Mouse (Mus musculus) hindbrain, embryonic 15.5 days (tissue): ENCODE data around the gene Sh3bp1. TPM values are rescaled to one million over a fixed set of nuclear protein-coding genes. Genes with fewer than 3 reads are reported as not detected.

Experiments
- ATAC-seq: fragments of 200-750 bp; cut with Nextera tagmentation; 2 replicates; pipeline ENCODE4 v1.8.0; 2017; ENCODE audit warnings: low read depth, moderate number of reproducible peaks, moderate TSS enrichment; ENCODE audit not compliant: low FRiP score
- H3K27ac ChIP-seq: fragments of 300-500 bp; sonication (generic); replicated peaks from 2 replicates; pipeline ENCODE4 v1.5.1; 2015; ENCODE audit warnings: mild to moderate bottlenecking, inconsistent platforms
- H3K27me3 ChIP-seq: fragments of 300-500 bp; sonication (generic); 2 replicates; pipeline ENCODE4 v1.6.1; 2015; ENCODE audit warnings: control low read depth, inconsistent platforms
- H3K36me3 ChIP-seq: fragments of 300-500 bp; sonication (generic); 2 replicates; pipeline ENCODE4 v1.6.1; 2015; ENCODE audit warnings: control low read depth, inconsistent platforms
- H3K4me1 ChIP-seq: fragments of 300-500 bp; sonication (generic); replicated peaks from 2 replicates; pipeline ENCODE4 v1.6.1; 2015; ENCODE audit warnings: control low read depth, inconsistent platforms
- H3K4me2 ChIP-seq: fragments of 300-500 bp; sonication (generic); 2 replicates; pipeline ENCODE4 v1.6.1; 2015; ENCODE audit warnings: moderate library complexity, mild to moderate bottlenecking, inconsistent platforms
- H3K4me3 ChIP-seq: fragments of 300-500 bp; sonication (generic); 2 replicates; pipeline ENCODE4 v1.5.1; 2015; ENCODE audit warnings: mild to moderate bottlenecking, inconsistent platforms
- H3K9ac ChIP-seq: fragments of 300-500 bp; sonication (generic); 2 replicates; pipeline ENCODE4 v1.6.1; 2015; ENCODE audit warnings: inconsistent platforms
- H3K9me3 ChIP-seq: fragments of 300-500 bp; sonication (generic); 2 replicates; pipeline ENCODE4 v1.6.1; 2016; ENCODE audit warnings: control low read depth, inconsistent platforms
- WGBS: fragments of 180-500 bp; shearing (Covaris S2); methylation state at CpG from one replicate; pipeline ENCODE4 v1.1.7; 2015; 5-methylcytosine and 5-hydroxymethylcytosine counted together
- polyA plus RNA-seq: library from polyadenylated mRNA; unstranded; fragments of >200 nt; fragmentation: Nextera tagmentation; extraction: Ambion mirVana; gene quantifications from 2 replicates; pipeline ENCODE4 v1.2.1, GENCODE M21; 2015

Sh3bp1 gene
- polyA plus RNA-seq, 1 experiment from 2014 or later = 4.2 TPM

GRCm38 (mm10) chr15:78880432-78880831, 19.1 kb upstream of the Sh3bp1 start:
- no peak overlapping the region for H3K4me3 ChIP-seq
- H3K36me3 ChIP-seq = peaks cover 30% of the 10 kb centered on the region
- no peaks in the 10 kb centered on the region for H3K9me3 ChIP-seq
- H3K9ac ChIP-seq = no peak overlapping the region
- H3K4me2 ChIP-seq = no peak overlapping the region
- no peaks in the 10 kb centered on the region for H3K27me3 ChIP-seq
- 96% methylated on average over 8 of the region's 8 CpGs for WGBS
- ATAC-seq = no peak
- H3K27ac ChIP-seq = no peak overlapping the region
- H3K4me1 ChIP-seq = peaks cover 27% of the 10 kb centered on the region

- H3K4me1 ChIP-seq = peaks cover 16% of the 10 kb centered on the region
- no peak for ATAC-seq
- no peak overlapping the region for H3K4me2 ChIP-seq
- 87% methylated on average over 3 of the region's 3 CpGs for WGBS
- H3K9ac ChIP-seq = no peak overlapping the region
- no peaks in the 10 kb centered on the region for H3K27me3 ChIP-seq
- H3K9me3 ChIP-seq = no peaks in the 10 kb centered on the region
- no peak overlapping the region for H3K27ac ChIP-seq
- H3K4me3 ChIP-seq = no peak overlapping the region
- peaks cover 44% of the 10 kb centered on the region for H3K36me3 ChIP-seq
Measured at GRCm38 (mm10) chr15:78881828-78882227, 17.7 kb upstream of the Sh3bp1 start.

GRCm38 (mm10) chr15:78889401-78889853, 10.1 kb upstream of the Sh3bp1 start:
- ATAC-seq = no peak
- WGBS = 34% methylated on average over 13 of the region's 13 CpGs
- Histone ChIP-seq H3K9ac (no peak overlapping the region), H3K36me3 (peaks cover 63% of the 10 kb centered on the region), H3K9me3 (no peaks in the 10 kb centered on the region), H3K4me1 (peaks cover 6% of the 10 kb centered on the region), H3K27ac (no peak overlapping the region), H3K4me2 (no peak overlapping the region), H3K4me3 (no peak overlapping the region), H3K27me3 (no peaks in the 10 kb centered on the region)

- H3K4me3 ChIP-seq = no peak overlapping the region
- no peaks in the 10 kb centered on the region for H3K9me3 ChIP-seq
- H3K36me3 ChIP-seq = peaks cover 38% of the 10 kb centered on the region
- no peak overlapping the region for H3K4me2 ChIP-seq
- no peak overlapping the region for H3K9ac ChIP-seq
- H3K4me1 ChIP-seq = peaks cover 6% of the 10 kb centered on the region
- ATAC-seq = no peak
- H3K27me3 ChIP-seq = no peaks in the 10 kb centered on the region
- H3K27ac ChIP-seq = no peak overlapping the region
- 75% methylated on average over 7 of the region's 7 CpGs for WGBS
Measured at GRCm38 (mm10) chr15:78892440-78892839, 7.1 kb upstream of the Sh3bp1 start.

GRCm38 (mm10) chr15:78894726-78895125, 4.8 kb upstream of the Sh3bp1 start:
- Histone ChIP-seq H3K9ac (no peak overlapping the region), H3K27ac (no peak overlapping the region), H3K4me1 (peaks cover 10% of the 10 kb centered on the region), H3K9me3 (no peaks in the 10 kb centered on the region), H3K4me2 (no peak overlapping the region), H3K36me3 (peaks cover 26% of the 10 kb centered on the region), H3K4me3 (no peak overlapping the region), H3K27me3 (peaks cover 7% of the 10 kb centered on the region; the same call in 1 of the 2 replicates)
- ATAC-seq = no peak
- 75% methylated on average over 13 of the region's 13 CpGs for WGBS

- Histone ChIP-seq H3K4me3 (no peak overlapping the region), H3K4me1 (peaks cover 20% of the 10 kb centered on the region), H3K9ac (no peak overlapping the region), H3K27me3 (peaks cover 7% of the 10 kb centered on the region; the same call in 1 of the 2 replicates), H3K36me3 (peaks cover 25% of the 10 kb centered on the region), H3K4me2 (no peak overlapping the region), H3K27ac (no peak overlapping the region), H3K9me3 (no peaks in the 10 kb centered on the region)
- WGBS = 82% methylated on average over 2 of the region's 2 CpGs
- no peak for ATAC-seq
Measured at GRCm38 (mm10) chr15:78895741-78896140, 3.8 kb upstream of the Sh3bp1 start.

- 92% methylated on average over 3 of the region's 3 CpGs for WGBS
- H3K4me2 ChIP-seq = no peak overlapping the region
- H3K9ac ChIP-seq = no peak overlapping the region
- H3K36me3 ChIP-seq = peaks cover 21% of the 10 kb centered on the region
- H3K9me3 ChIP-seq = no peaks in the 10 kb centered on the region
- no peak overlapping the region for H3K4me3 ChIP-seq
- peaks cover 11% of the 10 kb centered on the region; the same call in 1 of the 2 replicates for H3K27me3 ChIP-seq
- H3K27ac ChIP-seq = no peak overlapping the region
- ATAC-seq = no peak
- H3K4me1 ChIP-seq = peaks cover 24% of the 10 kb centered on the region
Measured at GRCm38 (mm10) chr15:78896149-78896548, 3.4 kb upstream of the Sh3bp1 start.

GRCm38 (mm10) chr15:78897488-78897887, 2.1 kb upstream of the Sh3bp1 start:
- no peaks in the 10 kb centered on the region for H3K9me3 ChIP-seq
- peaks cover 15% of the 10 kb centered on the region; the same call in 1 of the 2 replicates for H3K27me3 ChIP-seq
- peaks cover 27% of the 10 kb centered on the region for H3K4me1 ChIP-seq
- WGBS = 91% methylated on average over 4 of the region's 4 CpGs
- no peak for ATAC-seq
- no peak overlapping the region for H3K4me2 ChIP-seq
- H3K4me3 ChIP-seq = no peak overlapping the region
- peaks cover 12% of the 10 kb centered on the region; the same call in 1 of the 2 replicates for H3K36me3 ChIP-seq
- no peak overlapping the region for H3K27ac ChIP-seq
- no peak overlapping the region for H3K9ac ChIP-seq

GRCm38 (mm10) chr15:78898507-78899001, 1.0 kb upstream of the Sh3bp1 start:
- no peak overlapping the region for H3K4me3 ChIP-seq
- 57% methylated on average over 6 of the region's 6 CpGs for WGBS
- peak overlapping the region; percentile 98; the same call in 1 of the 2 replicates for H3K4me2 ChIP-seq
- H3K9ac ChIP-seq = no peak overlapping the region
- H3K4me1 ChIP-seq = peaks cover 27% of the 10 kb centered on the region
- no peaks in the 10 kb centered on the region for H3K9me3 ChIP-seq
- no peak for ATAC-seq
- H3K27me3 ChIP-seq = peaks cover 15% of the 10 kb centered on the region; the same call in 1 of the 2 replicates
- H3K36me3 ChIP-seq = peaks cover 1% of the 10 kb centered on the region; the same call in 1 of the 2 replicates
- H3K27ac ChIP-seq = no peak overlapping the region

- peak within 1 kb of the TSS; percentile 59 for H3K9ac ChIP-seq
- H3K36me3 ChIP-seq = no peaks in the 10 kb centered on the region
- ATAC-seq = no peak
- no peak within 1 kb of the TSS for H3K27ac ChIP-seq
- H3K4me3 ChIP-seq = peak within 1 kb of the TSS; percentile 59
- H3K4me1 ChIP-seq = peaks cover 21% of the 10 kb centered on the region
- H3K9me3 ChIP-seq = no peaks in the 10 kb centered on the region
- H3K4me2 ChIP-seq = peak within 1 kb of the TSS; percentile 98
- peaks cover 15% of the 10 kb centered on the region; the same call in 1 of the 2 replicates for H3K27me3 ChIP-seq
- WGBS = 4% methylated on average over 19 of the region's 20 CpGs
Measured at GRCm38 (mm10) chr15:78899409-78899739, 194 bp upstream of the Sh3bp1 start, which contains the start of gene Gm49510. Gene Gm49510 (plus strand): TSS chr15:78899667.

GRCm38 (mm10) chr15:78900585-78901421, 1.2 kb downstream of the Sh3bp1 start:
- WGBS = 27% methylated on average over 18 of the region's 18 CpGs

GRCm38 (mm10) chr15:78901422-78901789, 1.8 kb downstream of the Sh3bp1 start:
- Histone ChIP-seq H3K9ac (no peak overlapping the region), H3K27ac (no peak overlapping the region), H3K36me3 (no peaks in the 10 kb centered on the region), H3K4me1 (peaks cover 21% of the 10 kb centered on the region), H3K9me3 (no peaks in the 10 kb centered on the region), H3K27me3 (peaks cover 15% of the 10 kb centered on the region; the same call in 1 of the 2 replicates), H3K4me2 (0 out of 2 replicates have a peak overlapping the region, but pooled peaks have one; percentile 98), H3K4me3 (no peak overlapping the region)
- 41% methylated on average over 8 of the region's 8 CpGs for WGBS
- ATAC-seq = 0 out of 2 replicates have a peak, but pooled peaks have one; percentile 21

More at GRCm38 (mm10) chr15:78900585-78901421, 1.2 kb downstream of the Sh3bp1 start:
- H3K27ac ChIP-seq = no peak overlapping the region
- no peaks in the 10 kb centered on the region for H3K9me3 ChIP-seq
- H3K9ac ChIP-seq = no peak overlapping the region
- H3K4me3 ChIP-seq = peak overlapping the region; percentile 59
- H3K27me3 ChIP-seq = peaks cover 15% of the 10 kb centered on the region; the same call in 1 of the 2 replicates
- H3K4me1 ChIP-seq = peaks cover 21% of the 10 kb centered on the region
- H3K4me2 ChIP-seq = peak overlapping the region; percentile 98
- ATAC-seq = no peak
- H3K36me3 ChIP-seq = no peaks in the 10 kb centered on the region
